Comparison of ENCODE assay signal across 25 mouse cellular contexts in the genomic region with DNA sequence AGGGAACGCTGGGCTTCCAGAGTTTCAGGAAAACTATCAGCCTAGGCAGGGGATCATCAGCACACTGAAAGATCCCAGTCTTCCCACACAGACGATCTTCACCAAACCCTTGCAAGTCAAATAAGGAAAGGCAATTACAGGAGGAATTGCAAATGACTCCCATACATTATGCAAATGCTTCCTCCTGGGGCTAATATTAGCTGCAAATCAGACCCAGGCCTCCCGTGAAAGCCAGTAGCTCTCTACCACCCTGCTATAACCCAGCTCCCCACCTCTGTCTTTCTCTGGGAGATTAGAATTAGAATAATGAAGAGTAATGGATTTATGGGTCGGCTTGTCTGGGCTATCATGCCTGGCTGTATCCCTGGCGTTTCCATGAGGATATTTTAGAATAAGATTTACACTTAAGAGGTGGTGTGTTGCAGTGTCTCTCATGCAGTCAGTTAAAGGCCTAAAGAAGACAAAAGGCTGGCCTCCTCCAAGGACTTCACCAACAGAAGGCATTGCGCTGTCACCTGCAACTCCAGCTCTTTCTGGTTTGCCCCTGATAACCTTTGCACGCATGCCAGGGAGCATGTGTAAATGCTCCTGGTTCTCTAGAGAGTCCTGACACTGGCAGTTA. TPM values are rescaled to one million over a fixed set of nuclear protein-coding genes. Genes with fewer than 3 reads are reported as not detected.
DNase-seq lines count a peak whose midpoint lies in the region; ATAC-seq and TF ChIP-seq lines count a peak whose summit lies in the region.
"Had no signal": no experiment of that assay in that cellular context is flagged by ENCODE, and none has a peak within 500 bp of the region (broad histone marks: within the 10 kb centered on the region; RNA-seq: fewer than 3 reads in every experiment).

No protein-coding gene starts in this region.

- H3K4me1 ChIP-seq in embryonic facial prominence, embryonic 13.5 days: peaks cover 14% of the 10 kb centered on the region
- H3K4me1 ChIP-seq in embryonic facial prominence, embryonic 10.5 days: peaks cover 17% of the 10 kb centered on the region
- no peaks in the 10 kb centered on the region for H3K4me1 ChIP-seq in forebrain, postnatal 0 days (ENCODE audit: insufficient read depth)
- H3K4me1 ChIP-seq in midbrain, embryonic 15.5 days: peaks cover 10% of the 10 kb centered on the region

- no peaks in the 10 kb centered on the region for H3K27me3 ChIP-seq in embryonic facial prominence, embryonic 13.5 days
- H3K27me3 ChIP-seq in embryonic facial prominence, embryonic 10.5 days (replicated peaks; ENCODE audit: low read depth, poor library complexity, severe bottlenecking): no peaks in the 10 kb centered on the region
- H3K27me3 ChIP-seq in forebrain, postnatal 0 days (ENCODE audit: insufficient read depth, low read length): no peaks in the 10 kb centered on the region
- H3K27me3 ChIP-seq in midbrain, embryonic 15.5 days (replicated peaks): no peaks in the 10 kb centered on the region
- H3K27me3 ChIP-seq: CH12.LX; heart, embryonic 12.5 days; liver, embryonic 13.5 days; megakaryocyte, embryonic 14.5 days had no signal

- H3K27ac ChIP-seq in embryonic facial prominence, embryonic 13.5 days: 0 out of 2 replicates have a peak overlapping the region, but pooled peaks have one; percentile 7
- H3K27ac ChIP-seq in embryonic facial prominence, embryonic 10.5 days (replicated peaks): no peak overlapping the region
- H3K27ac ChIP-seq in forebrain, postnatal 0 days (ENCODE audit: low read depth, low read length): peak overlapping the region; percentile 57; the same call in 1 of the 2 replicates
- peak overlapping the region; percentile 60 for H3K27ac ChIP-seq in midbrain, embryonic 15.5 days
- H3K27ac ChIP-seq: limb, embryonic 10.5 days; liver, embryonic 13.5 days had no signal

- H3K36me3 ChIP-seq in embryonic facial prominence, embryonic 13.5 days: no peaks in the 10 kb centered on the region
- no peaks in the 10 kb centered on the region for H3K36me3 ChIP-seq in embryonic facial prominence, embryonic 10.5 days (replicated peaks)
- H3K36me3 ChIP-seq in forebrain, postnatal 0 days (ENCODE audit: insufficient read depth): no peaks in the 10 kb centered on the region
- no peaks in the 10 kb centered on the region for H3K36me3 ChIP-seq in midbrain, embryonic 15.5 days (replicated peaks)
- H3K36me3 ChIP-seq: heart, embryonic 12.5 days; limb, embryonic 10.5 days; liver, embryonic 13.5 days had no signal

- H3K9me3 ChIP-seq in embryonic facial prominence, embryonic 13.5 days: no peaks in the 10 kb centered on the region
- no peaks in the 10 kb centered on the region for H3K9me3 ChIP-seq in embryonic facial prominence, embryonic 10.5 days
- no peaks in the 10 kb centered on the region for H3K9me3 ChIP-seq in forebrain, postnatal 0 days (ENCODE audit: low read length)
- no peaks in the 10 kb centered on the region for H3K9me3 ChIP-seq in midbrain, embryonic 15.5 days
- H3K9me3 ChIP-seq: heart, embryonic 12.5 days; limb, embryonic 10.5 days; liver, embryonic 13.5 days; megakaryocyte, embryonic 14.5 days had no signal

- H3K4me2 ChIP-seq in embryonic facial prominence, embryonic 13.5 days: no peak overlapping the region
- no peak overlapping the region for H3K4me2 ChIP-seq in forebrain, postnatal 0 days (ENCODE audit: low read depth)
- no peak overlapping the region for H3K4me2 ChIP-seq in midbrain, embryonic 15.5 days
- H3K4me2 ChIP-seq: heart, embryonic 12.5 days; liver, embryonic 13.5 days had no signal

- DNase-seq in embryonic facial prominence, embryonic 10.5 days (ENCODE audit: low spot score): no peak
- DNase-seq in ES-CJ7 (ENCODE audit: low read depth, low spot score): peak; percentile 75
- DNase-seq in forebrain, postnatal 0 days: peak; percentile 6
- DNase-seq in kidney, postnatal 25 days: no peak
- no peak for DNase-seq in adrenal gland, adult 8-10 months
- DNase-seq in urinary bladder, postnatal 4 days (ENCODE audit: low spot score in 2 of 2): no peak
- DNase-seq: adrenal gland, postnatal 10 days; cerebellum, adult 9-10 months; gastrocnemius, postnatal 36 days; heart, postnatal 36 days; kidney, adult 11 months; kidney, postnatal 36 days; liver, embryonic 13.5 days; retina, postnatal 1 day; thymus, postnatal 14 days had no signal

- no peak for ATAC-seq in embryonic facial prominence, embryonic 13.5 days (ENCODE audit: insufficient number of reproducible peaks, insufficient read depth, low FRiP score, low TSS enrichment, low read depth)
- ATAC-seq in forebrain, postnatal 0 days: peak; percentile 61; the same call in 1 of the 2 replicates
- peak; percentile 60; the same call in 1 of the 2 replicates for ATAC-seq in midbrain, embryonic 15.5 days (replicated peaks)
- ATAC-seq: lung, postnatal 0 days had no signal

- H3K9ac ChIP-seq in embryonic facial prominence, embryonic 13.5 days: no peak overlapping the region
- no peak overlapping the region for H3K9ac ChIP-seq in forebrain, postnatal 0 days
- no peak overlapping the region for H3K9ac ChIP-seq in midbrain, embryonic 15.5 days
- H3K9ac ChIP-seq: heart, embryonic 12.5 days; liver, embryonic 13.5 days had no signal

- 42% methylated on average over 7 of the region's 7 CpGs for WGBS in embryonic facial prominence, embryonic 13.5 days
- WGBS in embryonic facial prominence, embryonic 10.5 days: 45% methylated on average over 7 of the region's 7 CpGs
- WGBS in forebrain, postnatal 0 days: 40% methylated on average over 7 of the region's 7 CpGs
- 27% methylated on average over 7 of the region's 7 CpGs for WGBS in midbrain, embryonic 15.5 days

- H3K4me3 ChIP-seq in embryonic facial prominence, embryonic 13.5 days: no peak overlapping the region
- no peak overlapping the region for H3K4me3 ChIP-seq in embryonic facial prominence, embryonic 10.5 days
- no peak overlapping the region for H3K4me3 ChIP-seq in forebrain, postnatal 0 days (ENCODE audit: low read depth, low read length)
- H3K4me3 ChIP-seq in midbrain, embryonic 15.5 days: no peak overlapping the region
- H3K4me3 ChIP-seq: heart, embryonic 12.5 days; limb, embryonic 10.5 days; liver, embryonic 13.5 days; megakaryocyte, embryonic 14.5 days had no signal

- no peak for TF ChIP-seq CTCF in forebrain, postnatal 0 days (IDR thresholded peaks at IDR 0.05; ENCODE audit: low read depth)

RNA-seq across cellular contexts. Expression of a gene that starts 11.2 kb away (rescaled TPM):
- not detected in 2 replicates for polyA plus RNA-seq in embryonic facial prominence, embryonic 13.5 days (2015; fragmentation: Nextera tagmentation; extraction: Ambion mirVana)
- polyA plus RNA-seq in embryonic facial prominence, embryonic 10.5 days (2016; fragmentation: Nextera tagmentation; extraction: Ambion mirVana): not detected in 2 replicates
- total RNA-seq in forebrain, postnatal 0 days (2014; rRNA removed): not detected in 2 replicates
- 0.09 TPM in 1 of 2 replicates, not detected in the other for polyA plus RNA-seq in forebrain, postnatal 0 days (2015; fragmentation: Nextera tagmentation; extraction: Ambion mirVana)
- not detected in 2 replicates for polyA plus RNA-seq in midbrain, embryonic 15.5 days (2015; fragmentation: Nextera tagmentation; extraction: Ambion mirVana)
- total RNA-seq in adrenal gland, adult 8-10 months (2022): 1 to 10 TPM in 1 of 4 experiments, under 1 TPM in 3; 0.35 to 1.9 (median 0.75) TPM
- total RNA-seq: CH12.LX; gastrocnemius, postnatal 36 days; heart, postnatal 36 days had no signal
- polyA plus RNA-seq: frontal cortex, adult 2 months; heart, embryonic 12.5 days; limb, embryonic 10.5 days; liver, embryonic 13.5 days; lung, postnatal 0 days had no signal

RNA-seq across cellular contexts. Expression of a gene that starts 16.6 kb away (rescaled TPM):
- polyA plus RNA-seq in embryonic facial prominence, embryonic 13.5 days (2015; fragmentation: Nextera tagmentation; extraction: Ambion mirVana): not detected in 2 replicates
- polyA plus RNA-seq in embryonic facial prominence, embryonic 10.5 days (2016; fragmentation: Nextera tagmentation; extraction: Ambion mirVana): 0.05 TPM in 1 of 2 replicates, not detected in the other
- 0.08 TPM in 1 of 2 replicates, not detected in the other for total RNA-seq in forebrain, postnatal 0 days (2014; rRNA removed)
- not detected in 2 replicates for polyA plus RNA-seq in forebrain, postnatal 0 days (2015; fragmentation: Nextera tagmentation; extraction: Ambion mirVana)
- polyA plus RNA-seq in midbrain, embryonic 15.5 days (2015; fragmentation: Nextera tagmentation; extraction: Ambion mirVana): not detected in 2 replicates
- total RNA-seq in adrenal gland, adult 8-10 months (2022): not detected
- total RNA-seq: gastrocnemius, postnatal 36 days; heart, postnatal 36 days had no signal
- polyA plus RNA-seq: frontal cortex, adult 2 months; heart, embryonic 12.5 days; limb, embryonic 10.5 days; liver, embryonic 13.5 days; lung, postnatal 0 days had no signal

RNA-seq across cellular contexts. Expression of a gene that starts 21.2 kb away (rescaled TPM):
- polyA plus RNA-seq in embryonic facial prominence, embryonic 13.5 days (2015; fragmentation: Nextera tagmentation; extraction: Ambion mirVana): not detected in 2 replicates
- polyA plus RNA-seq in embryonic facial prominence, embryonic 10.5 days (2016; fragmentation: Nextera tagmentation; extraction: Ambion mirVana): not detected in 2 replicates
- total RNA-seq in forebrain, postnatal 0 days (2014; rRNA removed): not detected in 2 replicates
- 0.07 TPM in 1 of 2 replicates, not detected in the other for polyA plus RNA-seq in forebrain, postnatal 0 days (2015; fragmentation: Nextera tagmentation; extraction: Ambion mirVana)
- not detected in 2 replicates for polyA plus RNA-seq in midbrain, embryonic 15.5 days (2015; fragmentation: Nextera tagmentation; extraction: Ambion mirVana)
- 1 to 10 TPM; 1.6 to 9.0 (median 2.6) TPM for total RNA-seq in adrenal gland, adult 8-10 months (2022)
- polyA plus RNA-seq: heart, embryonic 12.5 days; limb, embryonic 10.5 days had no signal

RNA-seq across cellular contexts. Expression of a gene that starts 35.4 kb away (rescaled TPM):
- polyA plus RNA-seq in embryonic facial prominence, embryonic 13.5 days (2015; fragmentation: Nextera tagmentation; extraction: Ambion mirVana): 0.18 TPM in 1 of 2 replicates, not detected in the other
- polyA plus RNA-seq in embryonic facial prominence, embryonic 10.5 days (2016; fragmentation: Nextera tagmentation; extraction: Ambion mirVana): 0.08 and 0.27 TPM in 2 replicates
- not detected in 2 replicates for total RNA-seq in forebrain, postnatal 0 days (2014; rRNA removed)
- polyA plus RNA-seq in forebrain, postnatal 0 days (2015; fragmentation: Nextera tagmentation; extraction: Ambion mirVana): 0.10 TPM in 1 of 2 replicates, not detected in the other
- polyA plus RNA-seq in midbrain, embryonic 15.5 days (2015; fragmentation: Nextera tagmentation; extraction: Ambion mirVana): not detected in 2 replicates
- 1 to 10 TPM; 1.1 to 2.3 (median 1.5) TPM for total RNA-seq in adrenal gland, adult 8-10 months (2022)
- total RNA-seq: gastrocnemius, postnatal 36 days had no signal
- polyA plus RNA-seq: heart, embryonic 12.5 days; limb, embryonic 10.5 days had no signal

RNA-seq across cellular contexts. Expression of a gene that starts 57.1 kb away (rescaled TPM):
- 72.6 and 127 TPM in 2 replicates for polyA plus RNA-seq in embryonic facial prominence, embryonic 13.5 days (2015; fragmentation: Nextera tagmentation; extraction: Ambion mirVana)
- polyA plus RNA-seq in embryonic facial prominence, embryonic 10.5 days (2016; fragmentation: Nextera tagmentation; extraction: Ambion mirVana): not detected in 2 replicates
- total RNA-seq in forebrain, postnatal 0 days (2014; rRNA removed): not detected in 2 replicates
- polyA plus RNA-seq in forebrain, postnatal 0 days (2015; fragmentation: Nextera tagmentation; extraction: Ambion mirVana): 1.4 and 1.5 TPM in 2 replicates
- polyA plus RNA-seq in midbrain, embryonic 15.5 days (2015; fragmentation: Nextera tagmentation; extraction: Ambion mirVana): 4.4 TPM in 1 of 2 replicates, not detected in the other
- total RNA-seq in adrenal gland, adult 8-10 months (2022): not detected
- total RNA-seq: CH12.LX; gastrocnemius, postnatal 36 days; heart, postnatal 36 days; neutrophil, adult 5-6 weeks had no signal
- polyA plus RNA-seq: frontal cortex, adult 2 months; heart, embryonic 12.5 days; limb, embryonic 10.5 days; spleen, adult 2 months had no signal

Comparison
In these comparisons a context has a peak if more than half of its experiments do, and no peak if none do; other contexts are left out.
1. DNase-seq: peak in ES-CJ7 (single experiment) and forebrain, postnatal 0 days (single experiment); none in embryonic facial prominence, embryonic 10.5 days (single experiment), kidney, postnatal 25 days (0 of 2), adrenal gland, adult 8-10 months (single experiment) and urinary bladder, postnatal 4 days (0 of 2).